Mouse (Mus musculus): ENCODE data around the gene D230025D16Rik.
"Not testable (repeated sequence)": the region's sequence is repeated elsewhere in the genome, so short reads cannot be mapped to it uniquely, and the experiment has no call there.

Gene D230025D16Rik

DNA sequence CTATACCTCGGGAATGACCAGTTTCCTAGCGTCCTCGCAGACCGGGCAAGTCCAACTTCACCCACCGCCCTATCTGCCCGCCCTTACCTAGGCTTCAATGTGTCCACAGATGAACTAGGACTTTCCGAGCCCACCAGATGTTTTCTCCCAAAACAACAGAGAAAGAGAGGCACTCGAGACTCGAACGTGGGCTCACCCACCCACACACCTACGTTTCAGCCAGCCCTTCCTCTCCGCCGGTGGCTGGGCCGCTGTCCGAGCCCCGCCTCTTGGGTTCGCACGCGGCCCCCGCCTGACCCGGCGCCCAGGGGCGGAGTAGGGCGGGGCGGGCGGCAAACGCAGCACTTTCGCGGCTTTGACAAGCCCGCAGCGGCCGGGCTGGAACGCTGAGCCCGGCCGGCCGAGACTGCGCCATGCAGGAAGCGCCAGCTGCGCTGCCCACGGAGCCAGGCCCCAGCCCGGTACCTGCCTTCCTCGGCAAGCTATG lies 44.6 kb downstream of the D230025D16Rik start, which contains the start of gene Hsf4:
TSS of gene Hsf4 (plus strand) at position 341 of the 487 bp plus-strand sequence.
- DNase-seq, result no peak

DNA sequence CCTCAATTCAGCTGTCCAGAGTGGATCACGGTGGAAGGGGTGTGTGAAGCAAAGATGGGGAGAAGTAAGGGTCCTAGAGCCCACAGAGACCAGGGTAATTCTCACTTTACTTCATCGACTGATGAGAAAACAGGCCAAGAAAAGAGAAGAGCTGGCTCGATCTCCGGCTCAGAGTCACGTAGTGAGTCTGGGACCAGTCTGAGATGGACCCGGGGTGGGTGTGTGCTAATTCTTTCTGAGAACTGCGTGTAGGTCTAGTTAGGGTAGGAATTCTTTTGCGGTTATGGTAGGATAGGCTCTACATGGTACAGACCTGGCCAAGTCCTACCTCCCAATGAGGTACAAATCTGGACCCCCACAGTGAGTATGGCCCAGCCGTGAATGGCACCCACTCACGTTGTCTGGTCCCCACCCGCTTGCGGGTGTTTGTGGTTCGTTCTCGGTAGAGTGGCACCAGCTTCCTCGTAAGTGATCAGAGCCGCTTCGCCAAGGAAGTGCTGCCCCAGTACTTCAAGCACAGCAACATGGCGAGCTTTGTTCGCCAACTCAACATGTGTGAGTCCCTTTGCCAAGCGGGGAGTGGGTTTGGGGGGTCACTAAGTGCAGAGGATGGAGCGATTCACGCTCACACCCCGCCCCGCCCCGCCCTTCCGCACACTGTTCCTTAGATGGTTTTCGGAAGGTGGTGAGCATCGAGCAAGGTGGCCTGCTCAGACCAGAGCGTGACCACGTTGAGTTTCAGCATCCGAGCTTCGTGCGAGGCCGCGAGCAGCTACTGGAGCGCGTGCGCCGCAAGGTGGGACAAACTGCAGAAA lies 45.4 kb downstream of the D230025D16Rik start:
- no peak for DNase-seq

DNA sequence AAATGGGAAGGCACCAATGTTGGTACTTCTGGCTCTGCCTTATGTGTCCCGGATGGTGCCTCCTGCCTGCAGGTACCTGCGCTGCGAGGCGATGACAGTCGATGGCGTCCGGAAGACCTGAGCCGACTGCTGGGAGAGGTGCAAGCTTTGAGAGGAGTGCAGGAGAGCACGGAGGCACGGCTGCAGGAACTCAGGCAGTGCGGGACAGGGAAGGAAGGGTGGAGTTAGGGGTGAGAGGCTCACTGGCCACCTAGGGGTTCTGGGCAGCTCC lies 45.9 kb downstream of the D230025D16Rik start:
- no peak for DNase-seq

DNA sequence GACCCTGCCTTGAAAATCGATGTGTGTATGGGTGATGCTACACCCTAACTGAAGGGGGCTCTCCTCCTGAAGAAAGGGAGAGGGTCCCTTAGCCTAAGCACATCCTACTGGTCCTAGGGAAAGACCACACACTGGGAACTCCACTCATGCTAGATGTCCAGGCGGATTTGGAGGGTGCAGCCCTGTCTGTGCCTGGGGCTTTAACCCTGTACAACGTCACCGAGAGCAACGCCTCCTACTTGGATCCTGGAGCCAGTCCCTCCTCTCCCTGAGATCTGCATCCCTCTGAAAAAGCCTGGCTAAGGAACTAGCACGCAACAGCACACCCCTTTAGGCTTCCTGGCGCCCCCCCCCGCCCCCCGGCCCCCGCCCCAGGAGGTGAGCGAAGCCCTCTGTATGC lies 50.4 kb downstream of the D230025D16Rik start:
- no peak for DNase-seq

DNA sequence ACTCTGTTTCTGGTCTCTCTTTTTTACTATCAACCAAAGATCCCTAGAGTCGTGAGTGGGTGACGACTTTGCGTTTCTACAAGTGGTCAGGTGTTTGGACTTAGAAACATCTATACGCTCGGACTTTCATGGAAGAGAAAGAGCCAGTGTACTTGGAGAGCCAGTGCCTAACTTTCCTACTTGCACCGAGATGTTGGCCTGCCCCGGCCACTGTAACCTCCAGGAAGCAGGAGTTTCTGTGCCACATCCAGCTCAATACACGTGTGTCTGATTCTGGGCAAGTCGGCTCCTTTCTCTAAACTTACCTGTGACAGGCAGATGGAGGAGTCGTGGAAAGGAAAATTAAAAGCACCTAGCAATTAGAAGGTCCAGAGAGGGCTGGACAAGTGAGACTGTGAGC lies 50.9 kb downstream of the D230025D16Rik start, which contains the start of gene Nol3:
TSS of gene Nol3 (plus strand) at position 301 of the 400 bp plus-strand sequence.
- DNase-seq, result no peak

DNA sequence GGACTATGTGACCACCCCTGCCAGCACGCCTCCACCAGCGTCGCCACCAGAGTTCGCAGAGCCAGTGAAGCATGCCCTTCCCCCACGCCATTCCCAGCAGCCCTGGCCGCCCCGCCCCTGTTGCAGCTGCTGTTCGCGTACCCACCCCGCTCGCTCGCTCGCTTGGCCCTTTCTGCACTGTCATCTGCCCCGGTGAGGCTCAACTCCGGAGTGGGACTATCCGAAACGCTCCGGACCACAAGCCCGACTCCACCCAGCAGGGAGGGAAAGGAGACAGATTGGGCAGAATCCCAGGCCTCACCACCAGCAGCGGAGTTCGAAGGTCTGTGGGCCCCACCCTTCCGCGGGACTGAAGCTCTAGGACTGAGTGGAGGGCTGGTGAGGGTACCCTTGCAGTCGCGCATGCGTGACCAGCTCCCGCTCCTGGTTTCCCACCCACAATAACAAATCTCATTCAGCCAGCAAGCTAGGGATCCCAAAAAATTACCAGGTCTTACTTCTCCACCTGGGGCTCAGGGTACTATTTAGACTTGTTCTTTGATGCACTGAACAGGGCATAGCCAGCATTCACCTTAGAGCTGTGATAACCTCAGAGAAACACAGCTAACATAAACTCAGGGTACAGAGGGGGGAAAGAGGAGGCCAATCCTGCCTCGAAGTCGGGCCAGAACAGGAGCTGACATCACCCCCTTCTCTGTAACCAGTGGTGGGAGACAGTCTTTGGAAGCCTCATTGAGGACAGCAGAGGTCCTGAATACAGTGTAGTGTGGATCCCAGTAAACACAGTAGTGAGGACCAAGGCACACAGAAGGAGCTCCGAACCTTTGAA lies 51.6 kb downstream of the D230025D16Rik start:
- DNase-seq, result no peak

DNA sequence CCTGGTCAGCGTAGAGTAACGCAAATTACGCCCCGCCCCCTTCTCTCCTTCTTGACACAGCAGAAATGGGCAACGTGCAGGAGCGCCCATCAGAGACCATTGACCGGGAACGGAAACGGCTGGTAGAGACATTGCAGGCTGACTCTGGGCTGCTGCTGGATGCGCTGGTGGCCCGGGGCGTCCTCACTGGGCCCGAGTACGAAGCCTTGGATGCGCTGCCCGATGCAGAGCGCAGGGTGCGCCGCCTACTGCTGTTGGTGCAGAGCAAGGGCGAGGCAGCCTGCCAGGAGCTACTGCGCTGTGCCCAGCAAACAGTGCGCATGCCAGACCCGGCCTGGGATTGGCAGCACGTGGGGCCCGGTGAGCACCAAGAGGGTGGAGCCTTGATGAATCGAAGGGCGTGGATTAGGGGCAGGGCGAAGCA lies 54.0 kb downstream of the D230025D16Rik start:
- peak; percentile 92 for DNase-seq

DNA sequence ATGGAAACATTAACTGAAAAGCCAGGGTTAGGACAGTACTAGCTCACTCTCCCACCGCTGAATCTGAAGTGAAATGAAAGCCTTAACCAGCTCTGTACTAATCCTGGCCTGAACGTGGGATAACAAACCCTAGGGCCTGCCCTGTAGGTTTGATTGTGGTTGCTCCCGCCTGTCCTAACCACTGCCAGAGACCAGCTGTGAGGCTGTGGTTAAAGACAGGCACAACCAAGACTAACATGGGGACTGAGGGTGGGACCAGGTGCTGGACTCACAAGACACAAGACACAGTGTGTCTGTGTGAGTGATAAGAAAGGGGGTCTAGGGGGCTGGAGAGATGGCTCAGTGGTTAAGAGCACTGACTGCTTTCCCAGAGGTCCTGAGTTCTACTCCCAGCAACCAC lies 55.6 kb downstream of the D230025D16Rik start:
- DNase-seq, result no peak

DNA sequence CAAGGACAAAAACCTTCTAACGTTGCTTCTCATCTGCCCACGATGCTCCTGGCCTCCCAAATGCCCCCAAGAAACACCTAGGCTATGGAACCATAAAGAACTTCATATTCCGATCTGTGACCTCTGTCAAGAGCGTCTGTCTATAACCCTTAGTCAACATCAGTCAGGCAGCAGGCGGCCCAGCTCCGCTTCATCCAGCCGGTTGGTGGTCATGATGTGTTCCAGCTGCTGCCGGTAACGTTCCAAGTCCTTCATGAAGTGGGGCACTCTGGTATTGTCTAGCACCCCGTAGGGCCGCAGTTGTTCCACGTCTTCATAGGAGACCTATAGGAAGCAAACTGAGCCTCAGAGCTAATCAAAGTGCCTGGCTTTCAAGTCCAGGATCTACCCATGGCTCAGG lies 56.9 kb downstream of the D230025D16Rik start:
- DNase-seq, result no peak

DNA sequence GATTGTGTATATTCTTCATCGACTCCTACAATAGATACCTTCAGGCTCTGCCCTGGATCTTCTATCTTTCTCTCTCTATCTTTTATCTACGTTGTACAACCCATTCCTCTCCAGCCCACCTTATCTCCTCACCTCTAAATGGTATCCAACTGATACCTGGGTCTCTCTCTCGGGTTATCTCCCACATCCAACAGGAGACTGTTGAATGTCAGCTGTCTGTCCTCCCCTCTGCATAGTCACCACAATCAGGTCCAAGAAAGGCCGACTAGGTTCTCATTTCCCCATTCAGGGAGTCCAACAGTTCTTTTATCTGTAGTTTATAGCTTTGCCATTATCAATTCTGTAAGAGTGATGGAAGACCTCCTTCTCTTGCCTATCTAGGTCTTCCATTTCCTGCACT lies 57.3 kb downstream of the D230025D16Rik start:
- no peak for DNase-seq

DNA sequence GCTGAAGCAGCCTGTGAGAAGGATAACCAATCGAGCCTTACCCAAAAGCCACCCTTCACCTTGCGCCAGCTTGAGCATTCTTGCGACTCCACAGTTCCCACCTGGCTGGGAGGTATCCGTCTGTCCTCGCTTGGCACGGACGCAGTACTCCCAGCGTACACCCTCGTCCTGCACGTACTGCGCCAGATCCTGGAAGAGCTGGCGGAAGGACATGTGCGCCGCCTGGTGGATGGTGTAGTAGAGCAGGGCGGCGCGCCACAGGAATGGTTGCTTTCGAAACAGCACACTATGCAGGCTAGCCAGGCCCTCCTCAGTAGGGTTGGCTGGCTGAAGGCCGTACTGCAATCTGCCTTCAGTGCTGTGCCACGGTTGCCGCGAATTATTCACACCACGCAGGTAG lies 58.1 kb downstream of the D230025D16Rik start:
- no peak for DNase-seq

DNA sequence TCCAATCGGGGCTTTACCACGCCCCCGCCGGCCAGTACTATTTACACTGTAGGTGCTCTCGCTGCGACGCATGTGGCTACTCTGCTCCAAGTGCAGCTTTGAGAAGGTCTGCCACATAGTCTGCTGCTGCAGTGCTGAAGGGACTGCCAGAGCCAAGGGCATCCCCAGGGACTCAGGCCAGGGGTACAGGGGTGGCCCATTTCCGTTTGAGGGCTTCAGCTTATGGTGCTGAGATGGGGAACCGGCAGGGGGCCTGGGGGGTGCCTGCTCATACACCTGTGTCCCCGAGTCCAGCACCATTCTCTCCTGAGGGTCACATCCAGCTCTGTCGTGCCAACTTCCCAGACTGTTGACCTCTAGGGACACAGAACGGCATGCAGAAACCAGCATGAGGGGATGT lies 60.6 kb downstream of the D230025D16Rik start:
- no peak for DNase-seq

DNA sequence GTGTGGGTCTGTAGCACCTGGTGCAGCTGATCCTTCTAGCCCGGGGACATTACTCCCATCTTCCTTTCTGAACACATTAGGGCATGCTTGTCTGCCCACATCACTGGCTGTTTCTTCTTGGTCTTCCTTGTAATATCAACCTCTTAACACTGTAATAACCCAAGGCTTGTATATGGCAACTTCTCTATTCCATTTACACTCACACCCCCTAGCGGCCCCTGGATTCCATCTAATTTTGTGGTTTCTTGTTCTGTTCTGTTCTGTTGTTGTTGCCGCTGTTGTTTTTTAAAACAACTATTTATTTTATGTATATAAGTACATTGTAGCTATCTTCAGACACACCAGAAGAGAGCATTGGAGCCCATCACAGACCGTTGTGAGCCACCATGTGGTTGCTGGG lies 62.0 kb downstream of the D230025D16Rik start:
- no peak for DNase-seq

DNA sequence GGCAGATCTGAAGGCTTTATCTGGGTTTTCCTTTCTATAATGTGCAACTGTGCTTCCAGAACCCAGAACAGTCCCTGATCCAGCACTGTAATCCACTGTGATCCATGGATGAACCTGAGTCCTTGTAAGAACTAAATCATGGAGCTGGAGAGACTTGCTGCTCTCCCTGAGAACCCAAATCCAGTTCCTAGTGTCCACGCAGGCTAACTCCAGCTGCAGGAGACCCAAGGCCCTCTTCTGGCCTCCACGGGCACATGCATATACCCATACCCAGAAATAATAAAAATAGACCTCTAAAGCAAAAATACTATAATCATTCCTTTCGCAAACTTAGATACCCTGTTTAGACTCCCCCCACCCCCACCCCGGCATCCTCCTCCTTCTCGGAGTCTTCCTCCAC lies 63.3 kb downstream of the D230025D16Rik start:
- no peak for DNase-seq

DNA sequence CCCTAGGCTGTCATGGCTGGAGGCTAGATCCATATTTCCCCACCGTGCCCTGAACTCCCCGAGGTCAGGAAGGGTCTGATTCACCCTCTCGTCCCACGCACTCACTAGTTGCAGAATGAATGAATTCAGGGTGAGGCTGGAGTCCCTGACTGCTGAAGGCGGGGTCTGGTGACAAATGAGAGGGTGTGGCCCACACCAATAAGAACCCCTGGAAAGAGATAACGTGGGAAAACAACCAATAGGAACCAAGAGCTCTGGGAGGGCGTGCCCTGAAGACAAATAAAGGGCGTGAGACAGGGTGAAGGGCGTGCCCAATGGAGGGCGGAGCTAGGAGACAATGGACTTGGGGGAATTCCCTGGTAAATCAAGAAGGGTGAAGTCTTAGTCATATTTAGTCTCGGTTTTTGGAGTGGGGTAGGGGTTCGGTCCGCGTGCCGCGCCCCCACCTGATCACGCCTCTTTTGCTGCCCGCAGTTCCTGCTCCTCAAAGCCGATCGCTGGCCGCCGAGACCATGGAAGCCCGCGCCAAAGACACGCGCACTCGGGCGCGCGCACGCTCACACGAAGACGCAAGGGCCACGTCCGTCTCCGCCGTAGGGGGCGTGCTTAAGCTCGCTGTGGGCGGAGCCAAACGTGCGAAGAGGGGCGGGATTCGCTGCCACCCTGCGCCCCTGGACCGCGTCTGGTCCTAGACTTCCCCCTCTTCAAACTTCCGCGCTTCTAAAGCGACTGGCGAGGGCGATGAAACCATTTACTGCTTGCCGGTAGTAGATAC lies 64.2 kb downstream of the D230025D16Rik start:
- peak; percentile 95 for DNase-seq

DNA sequence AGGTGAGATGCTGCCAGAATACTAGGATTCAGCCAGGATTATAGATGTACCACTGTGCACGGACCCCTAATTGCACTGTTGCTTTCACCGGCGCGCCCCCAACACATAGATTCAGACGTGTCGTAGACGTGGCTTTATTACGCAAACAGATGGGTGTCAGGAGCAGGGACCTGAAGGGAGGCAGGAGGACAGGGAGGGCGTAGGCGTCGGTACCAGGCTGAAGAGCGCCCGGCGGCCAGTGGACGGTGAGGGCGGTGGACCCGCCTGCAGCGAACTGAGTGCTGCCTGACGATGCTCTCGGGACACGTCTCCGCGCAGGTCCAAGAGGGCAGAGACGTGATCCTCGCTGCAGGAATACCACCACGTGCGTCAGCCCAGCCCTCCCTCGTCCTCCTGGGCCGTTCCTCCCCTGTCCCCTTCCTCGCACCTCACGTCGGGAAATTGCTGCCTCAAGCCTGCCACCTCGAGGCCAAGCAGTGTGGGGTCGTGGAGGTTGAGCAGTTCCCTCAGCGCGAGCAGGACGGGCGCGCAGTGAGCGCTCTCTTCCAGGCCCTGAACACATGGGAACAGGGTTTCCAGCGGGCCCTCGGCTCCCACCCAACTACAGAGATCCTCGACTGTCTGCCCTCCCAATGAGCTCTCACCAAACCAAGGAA lies 65.0 kb downstream of the D230025D16Rik start, which contains the start of gene 4931428F04Rik:
TSS of gene 4931428F04Rik (minus strand) at position 60 of the 656 bp plus-strand sequence.
- DNase-seq, result peak; percentile 54

DNA sequence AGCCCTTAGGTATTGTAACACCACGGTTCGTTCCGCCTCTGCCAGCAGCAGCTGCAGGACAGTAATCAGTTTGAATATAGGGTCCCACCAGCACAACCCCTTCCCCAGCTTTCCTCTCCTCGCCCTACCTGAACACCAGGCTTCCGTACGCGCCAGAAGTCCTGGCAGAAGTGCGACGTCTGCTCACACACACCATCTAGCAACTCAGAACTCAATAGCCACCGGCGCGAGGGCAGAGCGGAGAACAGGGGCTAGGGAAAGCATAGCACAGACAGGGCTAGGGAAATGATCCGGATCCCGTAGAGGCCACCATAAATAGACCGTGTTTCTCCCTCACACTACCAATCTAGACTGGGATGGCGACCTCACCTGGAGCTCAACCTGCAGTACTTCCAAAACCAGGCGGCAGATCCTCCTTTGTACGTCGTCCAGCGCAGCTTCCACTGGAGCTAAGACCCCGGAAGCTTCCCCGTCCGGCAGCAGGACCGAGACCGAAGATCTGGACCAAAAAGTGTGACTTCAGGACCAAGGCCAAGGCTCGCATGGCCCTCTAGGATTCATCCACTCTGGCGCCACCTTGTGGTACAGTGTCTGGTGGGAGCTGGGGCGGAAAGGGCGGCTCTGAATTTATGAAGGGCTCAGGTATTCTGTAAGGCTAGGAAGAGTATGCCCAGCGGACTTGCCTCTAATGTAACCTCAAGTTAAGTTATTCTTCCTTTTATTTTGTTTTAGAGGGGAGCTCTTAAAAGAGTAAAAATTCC lies 65.8 kb downstream of the D230025D16Rik start:
- DNase-seq, result peak; percentile 74

DNA sequence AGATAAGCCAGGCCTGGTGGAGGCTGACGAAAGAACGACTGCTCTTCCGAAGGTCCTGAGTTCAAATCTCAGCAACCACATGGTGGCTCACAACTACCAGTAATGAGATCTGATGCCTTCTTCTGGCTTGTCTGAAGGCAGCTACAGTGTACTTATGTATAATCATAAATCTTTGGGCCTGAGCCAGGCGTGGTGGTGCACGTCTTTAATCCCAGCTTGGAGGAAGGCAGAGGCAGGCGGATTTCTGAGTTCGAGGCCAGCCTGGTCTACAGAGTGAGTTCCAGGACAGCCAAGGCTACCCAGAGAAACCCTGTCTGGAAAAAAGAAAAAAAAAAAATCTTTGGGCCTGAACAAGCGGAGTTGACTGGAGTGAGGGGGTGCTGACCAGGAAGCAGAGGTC lies 66.4 kb downstream of the D230025D16Rik start:
- DNase-seq, result not testable (repeated sequence)

DNA sequence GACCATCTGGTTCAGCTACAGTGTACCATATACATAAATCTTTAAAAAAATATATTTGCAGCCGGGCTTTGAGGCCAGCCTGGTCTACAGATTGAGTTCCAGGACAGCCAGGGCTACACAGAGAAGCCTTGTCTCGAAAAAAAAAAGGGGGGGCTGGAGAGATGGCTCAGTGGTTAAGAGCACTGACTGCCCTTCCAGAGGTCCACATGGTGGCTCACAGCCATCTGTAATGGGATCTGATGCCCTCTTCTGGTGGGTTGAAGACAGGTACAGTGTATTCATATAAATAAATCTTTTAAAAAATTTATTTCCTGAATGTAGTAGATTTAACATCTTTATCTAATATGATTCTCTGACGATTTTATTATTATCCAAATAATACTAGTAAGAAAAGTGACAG lies 66.9 kb downstream of the D230025D16Rik start:
- not testable (repeated sequence) for DNase-seq

DNA sequence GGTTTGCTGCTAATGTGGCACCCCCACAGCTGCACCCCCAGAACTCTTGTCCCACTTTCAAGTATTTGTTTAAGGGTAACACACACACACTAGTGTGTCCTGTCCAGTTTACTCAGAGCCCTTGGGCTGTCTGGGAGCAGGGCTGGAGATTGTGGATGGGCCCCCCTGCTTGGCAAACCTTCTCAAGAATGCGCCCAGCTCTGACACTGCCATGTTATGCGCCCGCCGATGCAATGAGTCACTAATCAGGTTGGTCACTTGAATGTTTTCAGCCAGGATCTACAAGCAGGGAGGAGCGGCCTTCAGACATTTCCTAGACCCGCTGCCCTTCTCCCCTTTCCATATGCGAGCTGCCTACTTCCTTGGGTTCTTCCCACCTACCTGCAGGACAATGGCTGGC lies 67.5 kb downstream of the D230025D16Rik start:
- no peak for DNase-seq

DNA sequence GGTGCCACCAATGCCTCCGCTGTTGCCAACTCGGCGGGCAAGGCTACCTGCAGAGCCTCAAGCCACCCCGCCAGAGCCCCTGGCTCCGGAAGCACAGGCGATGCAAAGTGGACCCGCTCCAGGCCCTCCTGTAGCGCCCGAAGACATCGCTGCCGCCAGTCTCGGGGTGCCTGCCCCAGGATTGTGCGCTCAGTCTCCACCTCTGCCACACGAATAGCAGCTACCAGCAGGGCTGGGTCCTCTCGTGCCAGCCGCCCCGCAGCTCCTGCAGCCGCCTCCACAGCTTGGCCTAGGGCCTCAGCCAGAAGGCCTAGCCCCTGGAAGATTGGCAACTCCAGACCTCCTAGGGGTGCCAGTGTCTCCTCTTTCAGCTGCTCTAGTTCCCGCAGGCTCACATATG lies 68.5 kb downstream of the D230025D16Rik start:
- no peak for DNase-seq

DNA sequence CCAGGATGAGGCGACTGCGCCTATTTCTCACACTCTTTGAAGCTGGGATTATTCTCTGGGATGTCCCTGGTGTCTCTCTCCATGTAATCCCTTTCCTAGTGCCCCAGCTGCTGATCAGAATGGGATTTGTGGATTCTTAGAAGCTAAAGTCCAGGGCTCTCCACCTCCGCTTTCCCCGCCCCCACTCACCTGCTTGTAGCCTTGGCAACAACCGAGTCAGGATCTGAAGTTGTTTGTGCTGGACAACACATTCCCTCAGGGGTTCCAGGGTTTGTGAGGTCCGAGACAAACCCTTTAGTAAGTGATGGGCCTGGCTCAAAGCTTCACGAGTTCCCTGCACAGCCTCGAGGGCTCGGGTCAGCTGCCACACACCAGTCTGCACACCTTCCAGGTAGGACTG lies 69.8 kb downstream of the D230025D16Rik start:
- DNase-seq, result no peak

Measured in layer of hippocampus, adult 9-11 months (tissue).